Mouse (Mus musculus) left cerebral cortex, adult 8-10 months (tissue): ENCODE measurements around the gene Olfr559. TPM values are rescaled to one million over a fixed set of nuclear protein-coding genes. Genes with fewer than 3 reads are reported as not detected.

Source experiments
- DNase-seq, 2 experiments: peaks; one replicate each; pipeline ENCODE4 v3.0.0; 2022; ENCODE audit warnings: low spot score in 2 of 2
- total RNA-seq, 4 experiments: library from RNA; stranded (reverse); gene quantifications; 2 replicates each; pipeline ENCODE4 v1.2.4; 2022

Gene Olfr559
- total RNA-seq: not detected

DNA sequence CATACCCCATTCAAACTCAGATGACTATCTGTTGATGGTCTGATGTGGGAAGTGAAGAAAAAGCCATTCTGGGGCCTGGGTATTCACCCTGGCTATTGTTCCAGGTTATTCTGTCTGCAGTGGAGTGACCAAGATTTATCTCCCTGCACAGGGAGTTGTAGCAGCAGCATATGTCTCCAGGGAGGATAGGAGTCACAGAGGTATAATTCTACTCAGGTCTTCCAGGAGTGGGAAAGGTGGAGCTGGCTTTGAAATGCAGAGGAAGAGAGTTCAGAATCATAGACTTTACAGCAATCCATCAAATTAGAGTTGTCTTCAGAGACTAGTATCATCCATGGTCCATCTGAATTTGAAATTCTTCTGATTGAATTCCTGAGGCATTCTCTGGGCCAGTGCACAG, at the start of gene Olfr559:
Gene Olfr559, minus strand, starts transcription at position 101 of the 400 bp plus-strand sequence.
- DNase-seq: no peak

DNA sequence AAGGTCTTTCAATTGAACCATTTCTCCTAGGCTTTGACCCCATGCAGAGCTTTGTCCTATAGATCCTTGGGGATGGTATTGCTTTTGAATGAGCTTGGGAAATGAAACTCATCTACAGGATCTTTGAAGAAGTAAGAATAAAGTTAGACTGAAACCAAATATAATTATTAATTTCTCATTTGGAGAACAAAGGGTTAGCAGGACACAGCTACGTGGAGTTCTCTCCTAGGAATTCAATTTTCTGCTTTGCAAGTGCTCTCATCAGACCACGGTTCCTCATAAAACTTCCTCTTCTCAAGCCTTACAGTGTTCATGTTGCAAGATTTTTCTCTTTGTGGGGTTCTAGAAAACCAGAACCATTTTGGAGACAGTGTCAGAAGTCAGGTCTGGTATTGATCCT, 43.6 kb upstream of the Olfr559 start, which contains the start of gene Olfr561:
Gene Olfr561, plus strand, starts transcription at position 301 of the 400 bp plus-strand sequence.
- DNase-seq: no peak

DNA sequence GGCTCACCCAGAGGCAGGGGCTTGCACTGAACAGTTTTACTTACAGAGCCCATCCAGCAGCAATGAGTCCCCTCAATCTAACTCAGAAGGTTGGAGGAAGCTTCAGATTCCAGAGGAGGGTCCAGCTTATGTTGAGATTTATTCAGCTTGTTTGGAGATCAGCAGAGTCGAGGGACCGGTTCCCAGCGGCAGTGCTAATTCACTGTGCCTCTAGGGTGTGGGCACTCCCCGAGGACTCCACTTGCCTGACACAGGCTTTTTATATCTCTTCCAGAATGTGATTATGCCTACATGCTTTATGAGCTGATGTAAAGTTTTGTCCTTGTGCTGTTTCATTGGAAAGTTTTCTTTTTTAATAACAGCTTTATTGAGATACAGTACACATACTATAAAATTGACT, 32.0 kb upstream of the Olfr559 start, which contains the start of the genes Olfr560 and Olfr78:
Gene Olfr560, minus strand, starts transcription at position 101 of the 400 bp plus-strand sequence.
Gene Olfr78, minus strand, starts transcription at position 206 of the 400 bp plus-strand sequence.
- no peak for DNase-seq

DNA sequence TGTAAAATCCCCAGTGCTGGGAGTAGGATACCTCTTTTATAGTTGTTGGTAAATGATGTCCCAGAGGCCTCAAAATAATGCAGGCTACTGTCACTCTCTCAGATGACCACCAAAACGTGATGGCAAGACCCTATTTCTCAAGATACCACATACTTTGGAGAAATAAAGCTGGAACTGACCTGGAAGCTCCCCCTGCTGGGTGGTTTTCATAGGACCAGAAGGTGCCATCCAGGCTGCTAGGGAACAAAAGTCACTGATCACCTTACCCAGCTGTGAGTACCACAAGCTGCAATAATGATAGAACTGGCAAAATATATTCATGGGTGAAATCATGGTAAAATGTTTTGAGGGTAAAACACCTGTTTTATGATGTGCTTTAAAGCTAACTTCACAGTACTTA, 24.8 kb upstream of the Olfr559 start:
- DNase-seq: no peak

DNA sequence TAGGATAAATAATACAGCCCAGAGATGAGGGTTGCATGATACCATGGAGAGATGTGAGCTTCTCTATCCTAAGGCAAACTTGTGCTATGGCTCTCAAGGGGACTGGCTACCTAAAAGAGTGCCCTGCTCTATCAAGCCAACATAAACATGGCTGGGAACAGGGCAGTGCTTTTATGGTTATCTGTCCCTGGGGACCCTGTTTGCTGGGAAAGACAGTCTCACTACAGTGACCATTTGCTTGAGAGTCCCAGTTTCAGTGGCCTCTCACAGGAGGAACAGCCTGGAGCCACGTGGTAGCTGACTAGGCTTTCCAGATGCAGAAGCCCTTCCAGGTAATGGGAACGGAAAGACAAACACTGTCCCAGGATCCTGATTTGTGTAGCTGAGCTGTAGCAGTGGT, 10.4 kb upstream of the Olfr559 start:
- DNase-seq: no peak

DNA sequence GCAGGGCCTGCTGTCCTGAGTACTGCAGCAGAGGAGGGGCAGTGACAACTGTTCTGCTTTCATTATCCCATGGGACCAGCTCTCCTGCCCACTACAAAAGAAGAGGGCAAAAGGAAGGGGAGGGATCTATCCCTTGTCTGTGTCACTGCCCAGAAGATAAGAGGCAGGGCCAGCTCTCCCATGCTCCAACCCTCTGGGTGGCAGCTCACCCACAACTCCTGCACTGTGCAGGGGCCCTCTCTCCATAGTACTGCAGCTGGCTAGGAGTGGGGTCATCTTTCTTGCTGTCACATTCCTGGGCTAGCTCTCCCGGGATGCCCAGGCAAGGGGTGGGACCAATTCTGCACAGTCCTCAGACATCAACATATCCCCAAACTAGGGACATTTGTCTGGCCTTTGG, 6.5 kb upstream of the Olfr559 start:
- DNase-seq: no peak

DNA sequence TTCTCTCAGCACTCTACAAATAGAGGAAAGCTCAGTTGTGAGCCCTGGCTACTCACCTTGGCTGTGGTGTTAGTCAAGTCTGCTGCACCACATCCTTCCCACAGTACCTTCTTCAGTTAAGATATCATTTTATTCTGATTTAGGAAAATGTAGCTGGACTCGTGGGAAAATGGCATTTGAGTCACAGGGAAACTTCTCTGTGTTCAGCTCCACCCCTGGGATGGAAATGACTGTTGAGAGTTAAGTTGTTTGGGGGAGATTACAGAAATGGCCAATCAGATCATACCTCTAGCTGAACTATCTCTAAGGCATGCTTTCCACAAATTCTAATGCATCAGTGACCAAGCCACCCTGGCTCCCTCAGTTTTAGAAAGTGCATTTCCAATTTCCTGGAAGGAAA, 8.3 kb downstream of the Olfr559 start, which contains the start of gene Olfr33:
Gene Olfr33, minus strand, starts transcription at position 101 of the 400 bp plus-strand sequence.
- DNase-seq: no peak

DNA sequence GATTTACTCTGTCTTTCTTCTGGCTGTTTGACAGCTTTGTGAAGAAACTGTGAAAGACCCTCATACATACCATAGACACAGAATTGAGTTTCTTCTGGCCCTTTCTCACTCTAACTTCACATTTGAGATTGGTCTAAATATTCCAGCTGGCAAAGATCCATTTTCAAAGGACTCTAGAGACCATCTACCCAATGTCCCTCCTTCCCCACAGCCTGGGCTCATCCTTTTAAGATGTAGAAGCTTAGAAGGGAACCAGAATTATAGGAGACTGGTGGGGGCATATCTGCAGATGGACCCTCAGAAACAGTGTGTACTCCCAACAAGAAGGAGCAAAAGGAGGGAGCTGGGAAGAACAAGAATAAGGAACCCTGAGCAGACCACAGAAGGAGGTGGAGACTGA, 25.4 kb downstream of the Olfr559 start, which contains the start of gene Olfr558:
Gene Olfr558, plus strand, starts transcription at position 301 of the 400 bp plus-strand sequence.
- DNase-seq: no peak

DNA sequence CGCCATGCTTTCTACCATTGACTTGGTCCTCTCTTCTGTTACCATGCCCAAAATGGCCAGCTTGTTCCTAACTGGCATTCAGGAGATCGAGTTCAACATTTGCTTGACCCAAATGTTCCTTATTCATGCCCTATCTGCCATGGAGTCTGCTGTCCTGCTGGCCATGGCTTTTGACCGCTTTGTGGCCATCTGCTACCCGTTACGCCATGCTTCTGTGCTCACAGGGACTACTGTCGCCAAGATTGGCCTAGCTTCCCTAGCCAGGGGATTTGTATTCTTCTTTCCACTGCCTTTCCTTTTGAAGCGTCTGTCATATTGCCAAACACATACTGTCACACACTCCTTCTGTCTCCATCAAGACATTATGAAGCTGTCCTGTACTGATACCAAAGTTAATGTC, 28.8 kb downstream of the Olfr559 start:
- DNase-seq: no peak

DNA sequence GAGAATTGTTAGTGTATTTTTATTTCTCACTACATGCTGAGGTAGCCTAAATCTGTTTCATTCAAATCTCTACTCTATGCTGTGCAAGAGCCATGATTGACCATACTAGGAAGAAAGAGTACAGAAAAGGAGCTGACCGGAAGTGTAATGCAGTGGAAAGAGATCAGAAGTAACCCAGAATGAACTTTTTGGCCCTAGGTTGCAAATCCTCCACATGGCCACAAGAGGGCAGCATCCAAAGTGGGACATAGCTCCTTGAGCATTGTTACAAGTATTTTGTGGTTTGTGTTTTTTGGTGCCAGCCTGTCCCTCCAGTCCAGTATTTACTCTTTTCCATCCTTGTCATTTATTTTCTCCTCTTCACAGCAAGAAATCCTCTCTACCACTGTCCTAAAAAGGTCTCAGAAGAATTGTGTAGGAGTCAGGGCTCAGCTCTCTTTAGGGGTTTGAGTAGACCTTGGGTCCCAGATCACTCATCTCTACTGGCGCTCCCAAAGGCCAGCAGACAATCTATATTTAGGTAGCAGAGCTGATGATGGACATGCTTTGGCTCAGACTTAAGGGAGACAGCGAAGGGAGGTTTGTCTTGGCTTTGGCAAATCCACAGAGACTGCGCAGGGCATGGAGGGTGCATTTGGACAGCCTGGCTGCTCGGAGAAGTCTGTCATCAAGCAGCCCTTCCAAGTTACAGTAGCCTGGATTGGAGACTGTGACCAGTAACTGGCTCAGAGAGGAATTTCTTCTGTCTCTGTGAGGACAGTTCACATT, 31.7 kb downstream of the Olfr559 start, which contains the start of gene Olfr557:
Gene Olfr557, plus strand, starts transcription at position 553 of the 768 bp plus-strand sequence.
- DNase-seq: no peak

DNA sequence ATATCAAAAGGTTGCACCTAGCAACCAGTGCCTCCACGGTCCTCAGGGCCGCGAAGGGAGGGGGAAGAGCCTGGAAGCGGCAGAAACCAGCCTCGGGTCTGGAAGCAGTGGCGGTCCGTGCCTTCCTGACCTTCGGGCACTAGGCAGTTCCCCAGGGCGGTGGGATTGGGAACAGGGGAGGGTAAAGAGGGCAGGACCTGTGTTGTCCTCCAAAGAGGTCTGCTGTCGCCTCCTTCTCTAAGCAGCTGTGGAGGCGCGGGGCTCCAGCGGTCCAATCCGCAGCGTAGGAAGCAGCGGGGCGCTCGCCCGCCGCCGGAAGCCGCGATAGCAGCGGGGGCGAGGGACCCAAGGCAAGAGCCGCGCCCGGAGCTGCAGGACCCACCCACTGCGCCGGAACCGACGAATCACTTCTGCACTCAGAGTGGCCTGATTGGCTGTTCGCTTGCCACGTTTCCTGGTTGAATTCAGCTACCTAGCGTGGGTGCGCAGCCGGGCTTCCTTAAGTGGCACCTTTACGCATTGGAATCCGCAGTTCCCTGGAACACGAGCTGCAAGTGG, 40.3 kb downstream of the Olfr559 start, which contains the start of gene Trim68:
Gene Trim68, minus strand, starts transcription at position 384 of the 558 bp plus-strand sequence.
- peak; percentile 72 to 91 for DNase-seq

DNA sequence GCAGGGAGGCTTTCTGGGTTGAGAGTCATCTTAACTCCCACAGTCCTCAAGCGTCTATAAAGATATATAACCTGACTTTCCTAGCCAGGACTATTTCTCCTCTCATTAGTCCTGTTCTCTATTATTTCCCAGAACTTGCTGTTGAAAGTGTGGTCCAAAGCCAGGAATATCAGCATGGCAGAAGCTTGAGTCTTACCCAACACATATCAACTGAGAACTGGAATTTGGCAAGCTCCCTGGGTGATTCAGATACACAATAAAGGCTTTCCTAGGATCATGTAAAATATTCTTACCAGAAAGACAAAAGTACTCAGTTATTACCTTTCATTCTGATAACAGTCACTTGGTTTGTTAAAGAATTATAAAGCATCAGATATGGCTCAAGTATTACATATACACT, 45.4 kb downstream of the Olfr559 start:
- DNase-seq: no peak

DNA sequence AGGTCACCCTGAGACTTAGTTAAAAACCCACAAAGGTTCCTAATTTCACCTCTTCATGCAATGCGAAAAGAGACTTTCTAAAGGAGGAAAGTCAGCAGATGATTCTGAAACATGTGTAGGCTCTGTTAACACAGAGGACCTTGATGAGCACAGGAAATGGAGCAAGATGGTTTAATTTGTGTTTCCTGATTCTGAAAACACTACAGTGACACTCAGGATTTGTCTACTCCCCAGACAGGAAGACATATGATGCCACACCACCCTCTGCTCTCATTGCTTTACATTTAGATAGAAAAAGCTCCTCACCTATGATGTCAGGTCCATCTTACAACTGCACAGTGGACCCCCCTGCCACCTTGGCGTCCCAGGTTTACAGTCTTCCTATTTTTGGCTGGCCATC, 51.1 kb downstream of the Olfr559 start:
- no peak for DNase-seq

Other genes starting within 250 kb of the Olfr559 start
- gene Olfr543, start 245.8 kb downstream of the Olfr559 start, total RNA-seq: not detected
- not detected for gene Olfr544, start 239.2 kb downstream of the Olfr559 start, total RNA-seq
- gene Olfr545, start 227.9 kb downstream of the Olfr559 start, total RNA-seq: not detected
- not detected for gene Olfr547, start 192.7 kb downstream of the Olfr559 start, total RNA-seq
- gene Olfr548-ps1, start 186.6 kb downstream of the Olfr559 start, total RNA-seq: not detected
- not detected for gene Olfr549, start 177.6 kb downstream of the Olfr559 start, total RNA-seq
- gene Trim21, start 162.0 kb downstream of the Olfr559 start, total RNA-seq: 1 to 10 TPM; 2.6 to 6.4 (median 4.6) TPM
- under 1 TPM in 3 of 4 experiments, not detected in 1; 0.23 to 0.37 (median 0.37) TPM for gene Olfr550, start 156.0 kb downstream of the Olfr559 start, total RNA-seq
- not detected for gene Olfr551, start 135.6 kb downstream of the Olfr559 start, total RNA-seq
- under 1 TPM in 2 of 4 experiments, not detected in 2; 0.09 to 0.11 TPM for gene Olfr552, start 129.7 kb downstream of the Olfr559 start, total RNA-seq
- gene Olfr553, start 109.3 kb downstream of the Olfr559 start, total RNA-seq: not detected
- gene Olfr554, start 89.1 kb downstream of the Olfr559 start, total RNA-seq: not detected
- not detected for gene Olfr555, start 68.7 kb downstream of the Olfr559 start, total RNA-seq
- gene Olfr556, start 62.6 kb downstream of the Olfr559 start, total RNA-seq: not detected
- gene Trim68, start 40.2 kb downstream of the Olfr559 start, total RNA-seq: 1 to 10 TPM; 5.2 to 6.4 (median 5.6) TPM
- gene Olfr557, start 31.6 kb downstream of the Olfr559 start, total RNA-seq: not detected
- under 1 TPM in 3 of 4 experiments, not detected in 1; 0.11 to 0.34 (median 0.33) TPM for gene Olfr558, start 25.3 kb downstream of the Olfr559 start, total RNA-seq
- not detected for gene Olfr33, start 8.4 kb downstream of the Olfr559 start, total RNA-seq
- gene Olfr560, start 31.9 kb upstream of the Olfr559 start, total RNA-seq: under 1 TPM in 3 of 4 experiments, not detected in 1; 0.19 to 0.33 (median 0.30) TPM
- gene Olfr78, start 32.0 kb upstream of the Olfr559 start, total RNA-seq: under 1 TPM; 0.39 to 0.51 (median 0.48) TPM
- not detected for gene Olfr561, start 43.7 kb upstream of the Olfr559 start, total RNA-seq
- gene Olfr564, start 76.0 kb upstream of the Olfr559 start, total RNA-seq: not detected
- gene Olfr566, start 131.3 kb upstream of the Olfr559 start, total RNA-seq: not detected
- not detected for gene Olfr568, start 149.6 kb upstream of the Olfr559 start, total RNA-seq
- gene Olfr569, start 163.4 kb upstream of the Olfr559 start, total RNA-seq: not detected
- gene Olfr570, start 167.1 kb upstream of the Olfr559 start, total RNA-seq: not detected
- not detected for gene Olfr571, start 190.0 kb upstream of the Olfr559 start, total RNA-seq
- not detected for gene Olfr572, start 196.9 kb upstream of the Olfr559 start, total RNA-seq
- not detected for gene Olfr573-ps1, start 215.1 kb upstream of the Olfr559 start, total RNA-seq
- gene Olfr574, start 221.0 kb upstream of the Olfr559 start, total RNA-seq: not detected
- gene Olfr575, start 231.3 kb upstream of the Olfr559 start, total RNA-seq: not detected
- not detected for gene Olfr576, start 235.2 kb upstream of the Olfr559 start, total RNA-seq
- not detected for gene Olfr577, start 248.5 kb upstream of the Olfr559 start, total RNA-seq